Mouse (Mus musculus): ENCODE results near the gene Satb1. TPM values are rescaled to one million over a fixed set of nuclear protein-coding genes. Genes with fewer than 3 reads are reported as not detected.
A peak's percentile ranks its signal among the peaks of the same experiment; 100 is the strongest.

Satb1 gene
- polyA plus RNA-seq, 1 experiment from 2014 or later: 16.1 TPM

DNA sequence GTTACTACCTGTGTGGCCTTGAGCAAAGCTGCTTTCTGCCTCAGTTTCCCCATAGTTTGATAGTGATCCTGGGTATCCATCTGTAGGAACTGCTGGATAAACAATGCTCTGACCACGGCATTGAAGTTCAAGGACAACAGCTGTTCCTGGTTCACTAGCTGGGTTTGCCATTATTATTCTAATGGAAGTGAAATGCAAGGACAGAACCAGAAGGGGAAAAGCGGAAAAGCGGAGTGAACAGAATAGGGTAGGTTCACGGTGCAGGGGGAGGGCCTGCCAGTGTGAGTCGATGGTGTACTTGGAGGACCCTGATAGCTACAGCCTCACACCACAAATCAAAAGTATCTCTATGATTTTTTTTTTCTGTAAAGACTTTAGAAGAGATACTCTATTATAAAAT, 6.4 kb upstream of the Satb1 start:
- Histone ChIP-seq H3K27ac (no peak overlapping the region), H3K4me2 (replicated peaks) (no peak overlapping the region), H3K27me3 (peaks cover 27% of the 10 kb centered on the region), H3K4me3 (no peak overlapping the region), H3K36me3 (no peaks in the 10 kb centered on the region), H3K9me3 (no peaks in the 10 kb centered on the region), H3K4me1 (no peaks in the 10 kb centered on the region), H3K9ac (no peak overlapping the region)
- ATAC-seq (ENCODE audit: low FRiP score, low read depth): no peak
- WGBS: 85% methylated on average over 5 of the region's 5 CpGs

DNA sequence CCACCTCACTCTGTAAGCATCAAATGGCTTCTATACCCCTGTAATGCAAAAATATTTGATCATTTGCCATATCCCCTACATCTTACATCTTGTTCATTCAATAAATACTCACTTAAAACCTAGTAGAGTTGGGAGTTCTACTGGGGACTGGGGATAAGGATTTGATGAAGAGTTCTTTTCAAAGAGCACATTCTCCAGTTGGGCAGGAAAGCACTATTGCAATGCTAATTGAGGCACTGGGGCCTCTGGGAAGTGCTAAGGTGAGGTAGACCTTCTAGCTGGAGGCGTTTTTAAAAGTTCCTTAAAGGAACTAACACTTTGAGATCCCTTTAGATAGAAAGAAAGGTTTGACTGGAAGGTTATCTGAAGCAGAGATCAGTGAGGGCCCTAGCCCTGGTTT, 3.8 kb upstream of the Satb1 start:
- no peaks in the 10 kb centered on the region for H3K9me3 ChIP-seq
- no peak for ATAC-seq (ENCODE audit: low FRiP score, low read depth)
- 10% methylated on average over 1 of the region's 1 CpGs for WGBS

DNA sequence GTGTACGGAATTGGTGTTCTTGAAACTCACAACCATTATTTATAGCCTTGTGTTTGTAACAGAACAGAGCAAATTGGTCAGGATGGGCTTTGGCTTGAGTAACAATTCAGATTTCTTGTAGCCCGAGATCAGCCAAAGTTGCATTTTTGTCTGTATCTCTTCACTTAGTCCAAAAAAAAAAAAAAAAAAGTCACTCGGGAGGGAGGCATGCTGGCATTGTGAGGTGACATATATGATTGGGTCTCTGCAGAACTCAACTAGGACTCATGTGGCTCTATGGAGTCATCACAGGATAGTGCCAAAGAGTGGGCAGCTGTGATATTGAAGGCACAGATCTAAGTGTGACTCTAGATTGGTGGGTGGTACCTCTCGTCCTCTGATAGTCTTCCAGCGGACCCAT, 3.2 kb upstream of the Satb1 start:
- no peak overlapping the region for H3K4me3 ChIP-seq
- H3K4me1 ChIP-seq: peaks cover 20% of the 10 kb centered on the region
- peaks cover 53% of the 10 kb centered on the region for H3K27me3 ChIP-seq
- no peak overlapping the region for H3K4me2 ChIP-seq (replicated peaks)
- WGBS: 87% methylated on average over 5 of the region's 5 CpGs
- H3K9me3 ChIP-seq: no peaks in the 10 kb centered on the region
- no peaks in the 10 kb centered on the region for H3K36me3 ChIP-seq
- no peak overlapping the region for H3K27ac ChIP-seq
- no peak overlapping the region for H3K9ac ChIP-seq
- ATAC-seq (ENCODE audit: low FRiP score, low read depth): no peak

More for the DNA sequence above, 3.8 kb upstream of the Satb1 start:
- Histone ChIP-seq H3K4me2 (replicated peaks) (no peak overlapping the region), H3K27ac (no peak overlapping the region), H3K4me3 (no peak overlapping the region), H3K36me3 (no peaks in the 10 kb centered on the region), H3K27me3 (peaks cover 47% of the 10 kb centered on the region), H3K9ac (no peak overlapping the region), H3K4me1 (peaks cover 14% of the 10 kb centered on the region)

DNA sequence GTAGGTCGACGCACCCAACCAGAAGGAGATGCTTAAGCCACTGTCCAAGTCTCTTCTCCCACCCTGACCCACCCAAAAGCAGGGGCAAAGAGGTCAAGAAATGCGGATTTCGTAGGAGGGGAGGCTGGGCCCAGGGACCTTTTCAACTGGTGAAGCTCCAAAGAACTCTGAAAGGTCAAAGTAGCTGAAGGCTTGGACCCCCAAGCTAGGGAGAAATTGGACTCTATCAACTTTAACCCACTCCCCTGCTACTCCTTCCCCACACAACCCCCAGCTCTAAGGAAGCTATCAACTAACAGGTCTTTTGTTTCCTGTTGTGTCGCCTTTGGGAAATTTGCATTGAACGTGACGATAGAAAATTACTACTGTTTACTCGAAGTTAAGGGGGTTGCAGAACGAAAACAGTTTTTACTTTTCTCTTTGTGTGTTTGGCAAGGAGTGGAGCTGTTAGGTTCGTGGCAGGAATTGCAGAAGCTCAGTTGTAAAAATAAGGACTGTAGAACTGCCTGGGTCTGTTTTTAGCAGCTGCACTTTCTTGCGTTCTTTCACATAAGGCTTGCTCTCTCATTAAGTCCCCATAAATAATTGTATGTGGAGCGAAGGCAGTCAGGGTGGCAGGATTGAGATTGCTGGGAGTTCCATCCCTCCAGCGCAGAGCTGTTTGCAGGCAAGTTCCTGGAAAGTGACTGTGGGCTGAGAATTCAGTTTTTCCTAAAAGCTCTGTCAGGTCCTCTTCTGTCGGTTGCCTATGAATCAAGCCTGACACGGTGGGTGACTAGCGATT, 680 bp upstream of the Satb1 start:
- H3K4me1 ChIP-seq: peaks cover 22% of the 10 kb centered on the region
- H3K9ac ChIP-seq: no peak overlapping the region
- H3K27me3 ChIP-seq: peaks cover 70% of the 10 kb centered on the region
- no peaks in the 10 kb centered on the region for H3K36me3 ChIP-seq
- H3K27ac ChIP-seq: no peak overlapping the region
- peak overlapping the region; percentile 68 for H3K4me3 ChIP-seq
- peak overlapping the region; percentile 94 for H3K4me2 ChIP-seq (replicated peaks)
- H3K9me3 ChIP-seq: no peaks in the 10 kb centered on the region
- under 1% methylated on average over 16 of the region's 16 CpGs for WGBS
- ATAC-seq (ENCODE audit: low FRiP score, low read depth): no peak

DNA sequence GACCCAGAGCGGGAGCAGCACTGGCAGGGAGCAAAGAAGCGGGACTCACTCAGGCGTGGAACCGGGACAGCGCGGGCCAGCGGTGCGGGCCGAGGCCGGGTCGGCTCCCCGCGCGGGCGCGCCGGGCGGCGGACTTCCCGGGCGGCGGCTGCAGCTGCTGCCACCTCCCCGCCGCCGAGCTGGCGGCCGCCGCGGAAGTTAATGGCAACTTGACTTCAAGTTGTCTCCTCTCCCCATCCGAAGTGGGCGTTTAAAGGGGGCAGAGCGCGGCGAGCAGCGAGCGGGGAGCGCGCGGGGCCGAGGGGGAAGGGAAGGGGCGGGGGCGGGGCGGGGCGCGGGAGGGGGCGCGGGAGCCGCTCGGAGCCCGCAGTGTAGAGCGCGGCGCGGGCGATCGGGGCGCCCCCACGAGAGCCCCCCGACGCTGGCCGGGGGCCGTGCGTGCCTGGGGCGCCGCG, 642 bp downstream of the Satb1 start:
- no peak overlapping the region for H3K27ac ChIP-seq
- H3K9ac ChIP-seq: peak overlapping the region; percentile 70
- peak overlapping the region; percentile 94 for H3K4me2 ChIP-seq (replicated peaks)
- H3K4me1 ChIP-seq: peaks cover 22% of the 10 kb centered on the region
- H3K9me3 ChIP-seq: no peaks in the 10 kb centered on the region
- H3K36me3 ChIP-seq: no peaks in the 10 kb centered on the region
- peak overlapping the region; percentile 68 for H3K4me3 ChIP-seq
- ATAC-seq (ENCODE audit: low FRiP score, low read depth): peak; percentile 78
- H3K27me3 ChIP-seq: peaks cover 80% of the 10 kb centered on the region
- WGBS: 0% methylated on average over 33 of the region's 66 CpGs

DNA sequence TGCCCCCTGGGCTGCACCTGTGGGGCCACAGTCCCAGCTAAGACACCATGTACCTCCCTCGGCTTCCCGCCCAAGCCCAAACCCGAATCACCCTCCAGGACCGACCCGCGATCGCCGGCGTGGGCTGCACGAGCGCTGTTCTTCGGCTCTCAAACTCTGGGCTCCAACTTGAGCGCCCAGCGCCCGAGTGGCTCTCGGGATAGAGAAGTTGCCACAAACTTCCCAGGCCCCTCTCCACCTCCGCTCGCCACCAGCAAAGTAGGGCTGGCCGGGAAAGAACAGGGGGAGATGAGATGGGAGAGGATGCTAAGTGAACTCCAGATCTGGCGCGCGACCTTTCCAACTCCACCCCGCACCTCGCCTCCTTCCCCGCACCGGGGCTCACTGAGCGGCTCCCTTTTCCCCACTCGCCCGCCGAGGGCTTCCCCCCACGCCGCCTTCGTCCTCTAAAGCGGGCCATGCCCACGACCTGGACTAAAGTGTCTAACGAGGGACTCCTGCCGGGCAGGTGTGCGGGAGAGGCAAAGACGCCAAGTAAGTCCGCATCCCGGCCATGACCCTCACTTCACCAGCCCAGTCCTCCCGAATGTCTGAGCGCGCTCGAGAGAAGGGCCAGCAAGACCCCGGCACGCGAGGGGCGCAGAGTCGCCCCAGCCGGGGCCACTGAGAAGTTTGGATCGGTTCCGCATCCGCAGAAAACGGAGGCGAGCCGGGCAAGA, 1.2 kb downstream of the Satb1 start:
- no peaks in the 10 kb centered on the region for H3K9me3 ChIP-seq
- H3K27me3 ChIP-seq: peaks cover 78% of the 10 kb centered on the region
- H3K4me1 ChIP-seq: peaks cover 22% of the 10 kb centered on the region
- peak overlapping the region; percentile 94 for H3K4me2 ChIP-seq (replicated peaks)
- ATAC-seq (ENCODE audit: low FRiP score, low read depth): no peak
- H3K36me3 ChIP-seq: no peaks in the 10 kb centered on the region
- WGBS: under 1% methylated on average over 56 of the region's 57 CpGs
- peak overlapping the region; percentile 68 for H3K4me3 ChIP-seq
- H3K27ac ChIP-seq: no peak overlapping the region
- H3K9ac ChIP-seq: peak overlapping the region; percentile 70

DNA sequence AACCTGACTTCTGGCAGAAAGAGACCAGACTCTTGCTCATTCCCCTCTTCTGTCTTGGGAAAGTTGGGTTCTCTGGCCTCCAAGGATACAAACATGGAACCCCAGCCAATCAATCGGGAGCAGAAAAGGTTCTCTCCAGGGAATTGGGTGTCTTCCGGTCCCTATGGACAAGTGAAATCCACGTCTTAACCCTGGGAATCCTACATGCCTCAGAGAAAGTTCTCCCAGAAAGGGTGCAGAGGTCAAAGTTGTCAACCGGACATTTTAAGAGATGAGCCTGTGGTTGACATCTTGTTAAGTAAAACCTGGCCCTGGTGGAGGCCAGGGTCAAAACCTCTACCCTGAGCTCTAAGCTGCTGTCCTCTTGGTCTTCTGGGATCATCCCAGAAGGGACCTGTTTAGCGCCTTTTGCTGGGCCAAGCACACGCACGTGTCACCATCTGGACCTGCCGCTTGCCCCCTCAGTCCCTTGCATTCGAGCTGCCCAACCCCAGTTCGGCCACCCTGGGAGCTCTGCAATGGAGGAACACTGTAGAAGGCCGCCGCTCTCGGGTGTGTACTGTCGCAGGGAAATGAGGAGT, 1.9 kb downstream of the Satb1 start:
- peak overlapping the region; percentile 68 for H3K4me3 ChIP-seq
- H3K4me2 ChIP-seq (replicated peaks): peak overlapping the region; percentile 94
- H3K9ac ChIP-seq: peak overlapping the region; percentile 70; the same call in 1 of the 2 replicates
- peaks cover 22% of the 10 kb centered on the region for H3K4me1 ChIP-seq
- WGBS: 14% methylated on average over 14 of the region's 14 CpGs
- ATAC-seq (ENCODE audit: low FRiP score, low read depth): no peak
- H3K9me3 ChIP-seq: no peaks in the 10 kb centered on the region
- no peaks in the 10 kb centered on the region for H3K36me3 ChIP-seq
- peaks cover 82% of the 10 kb centered on the region for H3K27me3 ChIP-seq
- H3K27ac ChIP-seq: no peak overlapping the region

DNA sequence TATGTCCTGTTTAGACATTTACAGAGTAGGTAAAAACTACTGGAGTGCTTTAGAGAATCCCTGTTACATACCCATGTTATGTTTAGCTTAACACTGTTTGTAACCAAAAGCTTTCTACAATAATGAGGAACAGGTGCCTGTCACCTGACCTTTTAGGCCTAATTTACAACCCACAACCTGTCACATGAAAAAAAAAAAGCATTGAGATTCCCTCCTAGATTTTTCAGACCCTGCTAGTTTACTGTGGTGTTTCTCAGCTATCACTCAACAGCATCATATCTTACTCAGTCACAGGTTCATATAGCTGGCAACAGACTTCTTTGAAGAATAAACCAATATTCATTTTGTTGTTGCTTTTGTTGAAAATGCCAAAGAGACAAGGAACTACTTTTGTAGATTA, 3.7 kb downstream of the Satb1 start:
- no peak overlapping the region for H3K4me2 ChIP-seq (replicated peaks)
- H3K27ac ChIP-seq: no peak overlapping the region
- H3K27me3 ChIP-seq: peaks cover 78% of the 10 kb centered on the region
- H3K4me3 ChIP-seq: no peak overlapping the region
- peaks cover 22% of the 10 kb centered on the region for H3K4me1 ChIP-seq
- H3K9ac ChIP-seq: no peak overlapping the region
- no peak for ATAC-seq (ENCODE audit: low FRiP score, low read depth)
- H3K36me3 ChIP-seq: no peaks in the 10 kb centered on the region
- H3K9me3 ChIP-seq: no peaks in the 10 kb centered on the region

DNA sequence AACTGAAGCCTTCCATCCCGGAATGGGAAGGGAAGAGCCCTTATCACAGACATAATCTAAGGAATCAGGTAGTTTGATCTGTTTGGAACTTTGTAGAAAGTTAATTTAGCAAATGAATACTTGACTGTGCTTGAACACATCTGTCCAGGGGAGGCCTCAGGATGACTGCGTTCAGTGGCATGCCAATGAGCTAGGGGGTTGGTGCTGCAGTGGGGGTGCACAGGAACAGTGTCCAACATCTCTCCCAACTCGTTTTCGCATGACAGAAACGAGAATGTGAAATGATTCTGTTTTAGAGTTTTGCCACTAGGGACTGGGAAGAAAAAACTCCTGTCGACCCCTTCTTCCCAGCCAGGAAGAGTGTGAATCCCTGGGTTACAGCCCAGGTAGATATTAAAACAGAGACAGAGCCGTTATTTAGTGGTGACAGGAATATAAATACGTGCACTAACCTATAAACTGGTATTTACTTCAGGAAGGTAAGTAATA, 5.1 kb downstream of the Satb1 start:
- ATAC-seq (ENCODE audit: low FRiP score, low read depth): no peak
- 49% methylated on average over 8 of the region's 8 CpGs for WGBS
- no peak overlapping the region for H3K4me2 ChIP-seq (replicated peaks)
- no peak overlapping the region for H3K4me3 ChIP-seq
- H3K9ac ChIP-seq: no peak overlapping the region
- H3K36me3 ChIP-seq: no peaks in the 10 kb centered on the region
- no peak overlapping the region for H3K27ac ChIP-seq
- H3K9me3 ChIP-seq: no peaks in the 10 kb centered on the region
- peaks cover 11% of the 10 kb centered on the region; the same call in 1 of the 2 replicates for H3K4me1 ChIP-seq
- peaks cover 67% of the 10 kb centered on the region for H3K27me3 ChIP-seq

DNA sequence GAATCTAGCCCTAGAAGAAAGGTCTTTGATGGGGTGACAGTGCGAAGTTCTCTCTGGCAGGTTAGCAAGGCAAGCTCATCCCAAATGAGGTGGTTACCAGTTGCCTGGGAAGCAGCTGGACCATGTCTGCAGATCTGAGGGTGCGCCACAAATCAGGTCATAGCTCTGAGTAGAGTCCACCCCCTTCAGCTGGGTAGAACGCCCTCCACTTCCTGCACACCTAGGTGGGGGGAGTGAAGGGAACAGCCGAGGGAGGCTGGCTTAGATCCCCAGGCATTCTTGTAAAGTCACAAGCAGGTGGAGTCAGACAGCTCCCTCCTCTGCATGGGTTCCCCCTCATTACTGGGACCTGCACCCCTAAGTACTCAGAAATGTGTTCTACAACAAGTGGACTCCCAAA, 6.6 kb downstream of the Satb1 start:
- Histone ChIP-seq H3K27ac (no peak overlapping the region), H3K4me1 (peaks cover 4% of the 10 kb centered on the region; the same call in 1 of the 2 replicates), H3K9me3 (no peaks in the 10 kb centered on the region), H3K4me2 (replicated peaks) (no peak overlapping the region), H3K27me3 (peaks cover 57% of the 10 kb centered on the region), H3K36me3 (no peaks in the 10 kb centered on the region), H3K9ac (no peak overlapping the region), H3K4me3 (no peak overlapping the region)
- no peak for ATAC-seq (ENCODE audit: low FRiP score, low read depth)
- WGBS: 48% methylated on average over 4 of the region's 4 CpGs

DNA sequence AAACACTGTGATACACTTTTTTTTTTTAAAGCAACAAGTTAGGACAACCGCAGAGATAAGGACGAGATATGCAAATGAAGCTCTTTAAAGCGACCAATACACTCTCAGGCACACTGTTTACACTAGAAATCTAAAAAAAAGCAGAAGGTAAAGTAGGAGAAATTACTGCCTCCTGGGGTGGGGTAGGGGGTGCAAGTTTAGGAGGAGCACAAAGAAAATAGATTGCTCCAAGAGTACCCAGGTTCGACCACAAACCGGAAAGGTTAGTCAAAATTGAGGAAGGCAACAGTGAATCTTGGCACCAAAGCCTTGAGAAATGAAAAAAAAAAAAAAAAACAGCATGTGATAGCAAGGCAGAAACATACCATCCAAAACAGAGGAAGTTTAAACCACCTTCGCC, 18.8 kb downstream of the Satb1 start:
- Histone ChIP-seq H3K4me2 (replicated peaks) (no peak overlapping the region), H3K4me3 (no peak overlapping the region), H3K27me3 (peaks cover 15% of the 10 kb centered on the region), H3K27ac (no peak overlapping the region), H3K9me3 (no peaks in the 10 kb centered on the region), H3K9ac (no peak overlapping the region), H3K36me3 (no peaks in the 10 kb centered on the region), H3K4me1 (no peaks in the 10 kb centered on the region)
- no peak for ATAC-seq (ENCODE audit: low FRiP score, low read depth)
- 19% methylated on average over 6 of the region's 6 CpGs for WGBS

DNA sequence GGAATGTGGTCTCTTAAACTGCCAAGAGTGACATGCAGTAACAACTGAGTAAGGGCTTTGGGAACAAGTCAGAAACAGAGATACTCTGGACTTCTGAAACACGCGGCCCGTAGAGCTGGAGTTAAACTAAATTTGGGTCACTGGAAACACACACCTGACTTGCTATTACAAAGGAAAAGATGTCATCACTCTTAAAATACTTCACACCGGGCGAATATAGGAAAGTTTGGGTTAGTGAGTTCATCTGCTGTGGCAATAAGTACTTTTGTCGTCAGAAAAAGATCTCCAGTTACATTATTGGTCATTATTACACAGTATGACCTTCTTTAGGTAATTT, 19.3 kb downstream of the Satb1 start:
- Histone ChIP-seq H3K4me2 (replicated peaks) (peak overlapping the region; percentile 89), H3K4me3 (peak overlapping the region; percentile 82), H3K9ac (peak overlapping the region; percentile 85), H3K9me3 (no peaks in the 10 kb centered on the region), H3K4me1 (no peaks in the 10 kb centered on the region), H3K27me3 (peaks cover 15% of the 10 kb centered on the region), H3K27ac (no peak overlapping the region), H3K36me3 (no peaks in the 10 kb centered on the region)
- 2% methylated on average over 6 of the region's 6 CpGs for WGBS
- no peak for ATAC-seq (ENCODE audit: low FRiP score, low read depth)
